Mouse (Mus musculus): ENCODE measurements around the gene Nudt9.
"Not testable (repeated sequence)": the region's sequence is repeated elsewhere in the genome, so short reads cannot be mapped to it uniquely, and the experiment has no call there.

Nudt9 gene

GRCm38 (mm10) chr5:104046256-104047199 is at the start of gene Nudt9:
Nudt9 (plus strand) TSS chr5:104046306.
- DNase-seq (ENCODE audit: inconsistent age in 2 of 2, low spot score in 1 of 2): peak; percentile 99

GRCm38 (mm10) chr5:103998739-103999138 is 47.4 kb upstream of the Nudt9 start:
- DNase-seq (ENCODE audit: inconsistent age in 2 of 2, low spot score in 1 of 2): peak; percentile 65 to 90

DNA sequence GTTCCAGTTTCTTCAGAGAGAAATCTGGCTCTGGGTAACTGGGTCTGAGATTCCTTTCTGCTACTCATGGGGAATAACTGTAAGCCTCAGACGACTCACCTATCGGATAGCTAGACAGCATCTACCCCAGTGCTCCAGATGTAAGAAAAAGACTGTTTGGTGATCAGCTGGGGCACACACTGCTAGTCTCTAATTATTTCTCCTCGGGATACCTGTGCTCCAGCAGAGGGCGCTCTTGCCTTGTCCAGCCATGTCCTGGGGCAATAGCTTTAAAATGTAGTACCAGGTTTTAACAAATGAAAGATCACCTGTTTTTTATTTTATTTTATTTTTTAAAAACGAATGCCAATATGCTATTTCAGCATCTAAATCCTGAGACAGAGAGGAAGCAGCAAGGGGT is 46.4 kb upstream of the Nudt9 start:
- DNase-seq (ENCODE audit: inconsistent age in 2 of 2, low spot score in 1 of 2): peak; percentile 82 to 92

- no peak for DNase-seq (ENCODE audit: inconsistent age in 2 of 2, low spot score in 1 of 2)
Measured at GRCm38 (mm10) chr5:104002549-104003255, 43.4 kb upstream of the Nudt9 start.

DNA sequence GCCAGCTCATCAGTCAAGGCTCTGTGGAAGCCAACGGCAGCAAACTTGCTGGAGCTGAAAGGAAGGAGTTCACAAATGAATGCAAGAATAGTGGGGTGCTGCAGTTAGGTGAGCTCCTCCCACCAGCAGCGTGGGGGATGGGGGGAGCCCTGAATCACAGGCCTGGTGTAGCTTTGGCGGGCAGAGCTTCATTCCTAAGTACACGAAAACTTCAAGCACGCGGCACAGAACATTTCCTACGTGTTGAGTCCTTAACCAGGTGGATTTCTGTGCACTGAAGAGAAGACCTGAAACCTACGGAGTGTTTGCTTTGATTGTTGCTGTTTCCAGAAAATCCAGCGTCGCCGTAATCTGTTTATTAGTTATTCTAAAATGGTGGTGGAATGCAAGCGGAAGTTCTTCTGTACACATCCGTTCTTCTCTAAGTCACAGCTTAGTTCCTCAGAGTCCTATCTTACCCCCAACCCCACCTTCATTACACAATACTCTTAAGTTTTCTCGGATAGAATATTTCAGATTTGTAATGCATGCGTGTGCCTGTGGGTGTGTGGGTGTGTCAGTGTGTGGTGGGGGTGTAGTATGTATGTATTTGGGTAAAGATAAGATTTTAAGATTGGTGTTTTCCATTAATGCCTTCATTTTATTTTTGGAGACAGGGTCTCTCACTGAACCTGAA is 42.7 kb upstream of the Nudt9 start:
- DNase-seq (ENCODE audit: inconsistent age in 2 of 2, low spot score in 1 of 2): no peak

DNA sequence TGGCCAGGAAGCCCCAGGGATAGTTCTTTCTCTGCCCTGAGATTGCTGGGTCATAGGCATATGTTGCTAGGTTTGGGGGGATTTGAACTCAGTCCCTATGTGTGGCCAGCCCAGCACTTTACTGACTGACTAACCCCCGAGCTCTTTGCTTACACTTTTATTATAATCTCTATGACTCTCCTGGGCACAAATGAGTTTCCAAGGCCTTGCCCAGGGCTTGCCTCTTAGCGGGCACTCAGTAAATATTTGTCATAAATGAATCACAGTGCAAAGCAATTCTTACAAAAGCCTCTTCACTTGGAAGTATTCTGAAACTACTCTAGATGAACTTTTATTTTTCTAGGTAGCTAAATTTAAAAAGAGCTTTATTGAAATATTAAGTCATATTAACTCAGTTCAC is 42.2 kb upstream of the Nudt9 start:
- DNase-seq (ENCODE audit: inconsistent age in 2 of 2, low spot score in 1 of 2): peak; percentile 14 to 52

GRCm38 (mm10) chr5:104006811-104007210 is 39.3 kb upstream of the Nudt9 start:
- no peak for DNase-seq (ENCODE audit: inconsistent age in 2 of 2, low spot score in 1 of 2)

- DNase-seq (ENCODE audit: inconsistent age in 2 of 2, low spot score in 1 of 2): no peak
Measured at GRCm38 (mm10) chr5:104007801-104008200, 38.3 kb upstream of the Nudt9 start.

DNA sequence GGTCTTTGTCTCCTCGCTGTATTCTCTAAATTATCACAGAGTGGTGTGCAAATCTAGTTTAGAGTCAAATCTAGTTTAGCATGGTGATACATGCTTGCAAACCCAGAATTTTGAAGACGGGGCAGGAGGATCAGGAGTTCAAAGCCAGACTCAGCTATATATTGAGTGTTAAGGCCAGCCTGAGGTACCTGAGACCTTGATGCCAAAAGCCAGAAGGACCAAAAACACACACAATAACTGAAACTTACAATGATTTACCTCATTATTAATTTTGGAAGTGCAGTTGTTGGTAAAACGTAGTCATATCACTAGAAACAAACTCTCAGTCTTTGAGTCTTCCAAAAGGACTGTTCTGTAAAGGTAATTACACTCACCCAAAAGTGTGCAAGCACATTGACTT is 36.7 kb upstream of the Nudt9 start:
- DNase-seq (ENCODE audit: inconsistent age in 2 of 2, low spot score in 1 of 2): peak in 1 of 2 experiments; percentile 11

GRCm38 (mm10) chr5:104010261-104010660 is 35.8 kb upstream of the Nudt9 start:
- DNase-seq (ENCODE audit: inconsistent age in 2 of 2, low spot score in 1 of 2): no peak

GRCm38 (mm10) chr5:104011419-104011818 is 34.7 kb upstream of the Nudt9 start:
- no peak for DNase-seq (ENCODE audit: inconsistent age in 2 of 2, low spot score in 1 of 2)

DNA sequence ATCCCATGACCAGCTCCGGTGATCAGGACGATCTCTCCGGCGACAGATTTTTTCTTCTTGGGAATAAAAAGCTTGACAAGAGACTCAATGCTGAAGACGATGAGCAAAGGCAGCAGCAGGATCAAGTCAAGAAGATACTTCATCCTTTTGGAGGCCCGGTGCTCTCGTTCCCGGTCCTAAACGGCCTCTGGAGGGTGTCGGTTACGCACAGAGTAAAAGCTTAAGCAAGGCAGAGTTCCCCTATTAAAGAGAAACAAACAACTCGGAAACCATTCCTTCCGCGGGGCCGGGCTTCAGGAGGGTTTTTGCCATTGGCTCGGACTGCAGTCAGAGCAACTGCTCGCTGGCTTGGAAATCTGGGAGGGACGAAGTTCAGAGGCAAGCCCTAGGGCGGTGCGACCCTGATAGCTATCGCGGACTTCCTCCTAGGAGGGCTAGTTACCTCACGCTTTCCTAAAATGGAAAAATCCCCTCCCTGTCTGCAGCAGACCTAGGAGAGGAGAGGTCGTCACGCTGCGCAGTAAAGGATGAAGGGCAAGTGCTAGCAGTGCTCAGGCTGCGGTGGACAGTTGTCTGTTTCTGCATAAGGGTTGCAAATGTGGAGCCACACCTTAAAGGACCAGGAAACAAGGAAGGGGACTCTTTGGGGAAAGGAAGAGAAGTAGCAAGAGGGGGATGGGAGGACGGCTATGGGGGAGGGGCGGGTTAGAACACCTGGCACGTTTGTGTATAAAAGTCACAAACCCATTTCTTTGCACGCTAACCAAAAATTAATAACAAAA is 24.3 kb upstream of the Nudt9 start, which contains the start of gene Hsd17b11:
Gene Hsd17b11, minus strand, starts transcription at position 323 of the 782 bp plus-strand sequence.
- DNase-seq (ENCODE audit: inconsistent age in 2 of 2, low spot score in 1 of 2): peak; percentile 92 to 97

DNA sequence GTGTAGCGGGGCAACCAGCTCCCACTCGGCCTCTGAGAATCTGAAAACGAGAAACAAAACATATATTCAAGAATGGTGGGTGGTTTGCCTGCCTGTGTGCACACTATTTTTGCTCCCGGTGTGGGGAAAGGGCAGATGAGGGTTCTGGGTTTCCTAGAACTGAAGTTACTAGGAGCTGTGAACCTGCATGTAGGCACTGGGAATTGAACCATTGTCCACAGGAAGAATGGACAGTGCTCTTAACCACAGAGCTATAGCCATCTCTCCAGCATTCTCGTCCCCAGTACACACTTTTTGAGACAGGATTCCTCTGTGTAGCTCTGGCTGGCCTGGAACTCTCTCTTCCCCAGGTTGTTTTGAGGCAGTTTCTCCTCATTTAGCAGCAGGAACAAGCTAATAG is 23.5 kb upstream of the Nudt9 start:
- DNase-seq (ENCODE audit: inconsistent age in 2 of 2, low spot score in 1 of 2): peak in 1 of 2 experiments; percentile 50

- DNase-seq (ENCODE audit: inconsistent age in 2 of 2, low spot score in 1 of 2): no peak
Measured at GRCm38 (mm10) chr5:104023289-104024020, 22.7 kb upstream of the Nudt9 start.

DNA sequence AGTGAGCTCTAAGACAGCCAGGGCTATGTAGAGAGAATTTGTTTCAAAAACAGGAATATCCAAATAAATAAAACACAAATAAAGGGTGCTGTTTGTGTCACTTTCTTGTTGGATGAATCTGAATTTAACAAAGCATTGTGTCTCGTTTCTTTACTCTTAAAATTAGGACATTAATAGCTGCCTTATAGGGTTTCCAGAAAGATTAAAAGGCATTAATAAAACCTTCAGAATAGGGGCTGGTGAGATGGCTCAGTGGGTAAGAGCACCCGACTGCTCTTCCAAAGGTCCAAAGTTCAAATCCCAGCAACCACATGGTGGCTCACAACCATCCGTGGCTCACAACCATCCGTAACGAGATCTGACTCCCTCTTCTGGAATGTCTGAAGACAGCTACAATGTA is 21.9 kb upstream of the Nudt9 start:
- not testable (repeated sequence) for DNase-seq (ENCODE audit: inconsistent age in 2 of 2, low spot score in 1 of 2)

GRCm38 (mm10) chr5:104024762-104025161 is 21.3 kb upstream of the Nudt9 start:
- no peak for DNase-seq (ENCODE audit: inconsistent age in 2 of 2, low spot score in 1 of 2)

DNA sequence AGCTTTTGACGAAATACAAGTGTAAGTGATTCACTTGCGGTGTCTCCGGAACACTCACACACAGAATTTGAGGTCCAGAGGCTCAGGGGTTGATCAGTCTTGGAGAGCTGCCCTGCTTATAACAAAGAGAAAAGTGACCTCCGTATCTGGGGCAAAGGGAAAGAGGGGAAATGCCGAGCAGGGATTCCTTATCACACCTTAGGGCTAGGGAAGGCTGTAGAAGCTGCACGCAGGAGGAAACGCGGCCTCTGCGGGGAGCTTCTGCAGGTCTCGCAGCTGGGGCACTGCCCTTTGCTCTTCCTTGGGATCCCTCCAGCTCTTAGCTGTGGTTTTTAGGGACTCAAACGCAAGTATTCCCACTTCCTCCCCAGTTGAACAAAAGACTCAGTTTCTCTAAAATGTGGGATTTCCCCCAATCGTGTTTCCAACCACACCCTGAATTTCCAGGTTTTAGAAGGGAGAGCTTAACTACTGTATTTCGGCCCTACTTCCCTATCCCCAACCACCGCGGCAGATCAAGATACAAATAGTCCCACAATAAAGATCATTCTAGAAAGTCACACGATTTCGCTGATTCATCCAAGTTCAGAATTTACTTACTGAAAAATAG is 20.8 kb upstream of the Nudt9 start:
- DNase-seq (ENCODE audit: inconsistent age in 2 of 2, low spot score in 1 of 2): no peak

DNA sequence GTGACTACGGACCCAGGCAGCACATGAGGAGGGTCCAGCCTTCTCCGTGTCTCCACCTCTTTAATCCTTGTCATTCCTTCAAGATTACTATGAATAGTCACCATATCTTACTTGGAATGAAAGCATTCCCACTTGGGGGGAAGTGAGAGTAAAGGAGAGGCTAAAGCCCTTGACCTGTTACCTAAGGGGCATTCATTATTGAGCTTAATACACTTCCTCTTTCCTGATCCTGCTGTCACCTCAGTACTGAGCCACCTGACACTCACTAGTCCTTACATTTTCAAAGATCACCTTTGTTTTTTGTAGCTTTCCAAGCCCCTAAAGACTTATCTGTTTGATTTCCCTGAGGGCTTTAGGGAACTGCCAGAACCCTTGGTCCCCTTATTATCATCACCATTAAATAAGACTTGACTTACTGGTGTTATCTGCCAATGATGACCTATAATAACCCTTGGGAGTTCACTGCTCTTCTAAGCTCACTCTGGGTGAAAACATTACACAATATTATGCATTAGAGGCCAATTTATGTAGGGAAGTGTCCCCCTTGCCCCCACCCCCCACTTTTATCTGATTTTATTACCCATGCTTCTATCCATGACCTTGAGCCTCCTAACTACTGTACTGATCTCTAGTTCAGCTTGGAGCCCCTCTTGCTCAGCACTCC is 13.5 kb upstream of the Nudt9 start:
- no peak for DNase-seq (ENCODE audit: inconsistent age in 2 of 2, low spot score in 1 of 2)

DNA sequence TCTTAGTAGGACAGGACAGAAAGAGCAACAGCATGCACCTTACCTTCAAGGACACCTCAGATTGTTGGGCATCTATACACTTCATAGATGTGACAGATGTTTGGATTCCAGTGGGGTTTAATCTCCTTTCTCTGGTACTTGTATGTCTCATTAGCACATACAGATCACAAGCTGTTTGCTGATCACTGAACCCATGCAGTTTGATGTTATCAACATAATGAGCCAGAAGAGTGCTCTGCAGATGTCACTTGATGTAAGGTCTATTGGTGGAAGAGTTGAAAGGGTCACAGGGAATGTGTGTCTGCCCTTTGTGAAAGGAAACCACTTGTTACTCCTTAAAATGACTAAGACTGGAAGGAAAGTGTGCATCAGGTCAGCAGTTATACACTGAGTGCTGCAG is 11.0 kb upstream of the Nudt9 start:
- no peak for DNase-seq (ENCODE audit: inconsistent age in 2 of 2, low spot score in 1 of 2)

Measured in adrenal gland, adult (tissue).